Mouse (Mus musculus) liver, adult 2 months (tissue): ENCODE data around the gene Ptk6.

ENCODE experiments used
- CTCF ChIP-seq: fragments of 200-500 bp; IDR thresholded peaks from 2 replicates; pipeline ENCODE4 v1.5.1; 2011; ENCODE audit warnings: low read depth, low read length, control low read depth
- POLR2A ChIP-seq: fragments of 200-500 bp; IDR thresholded peaks from 2 replicates; pipeline ENCODE4 v1.6.1; 2011; ENCODE audit warnings: low read length, control low read depth; ENCODE audit not compliant: insufficient read depth; ENCODE audit errors: extremely low read depth

- no peak for TF ChIP-seq POLR2A
- peak; percentile 47 for TF ChIP-seq CTCF
These were observed 33.3 kb upstream of the Ptk6 start for GRCm38 (mm10) chr2:181235681-181236566.
